Mouse (Mus musculus) lung, adult 2 months (tissue): ENCODE data around the gene Myo1g. TPM values are rescaled to one million over a fixed set of nuclear protein-coding genes. Genes with fewer than 3 reads are reported as not detected.

ENCODE experiments used
- DNase-seq: peaks from one replicate; pipeline ENCODE4 v3.0.0; 2022
- H3K4me1 ChIP-seq: fragments of 200-500 bp; 2 replicates; pipeline ENCODE4 v1.6.1; 2011; ENCODE audit warnings: low read length; ENCODE audit not compliant: control insufficient read depth, insufficient read depth
- H3K4me3 ChIP-seq: fragments of 200-500 bp; replicated peaks from 2 replicates; pipeline ENCODE3; 2011; ENCODE audit warnings: low read depth, mild to moderate bottlenecking, control low read depth, low read length; ENCODE audit errors: extremely low read depth
- CTCF ChIP-seq: fragments of 200-500 bp; IDR thresholded peaks from 2 replicates; pipeline ENCODE4 v1.5.1; 2011; ENCODE audit warnings: mild to moderate bottlenecking, low read length, control low read depth; ENCODE audit not compliant: insufficient read depth
- POLR2A ChIP-seq: fragments of 200-500 bp; IDR thresholded peaks from 2 replicates; pipeline ENCODE4 v1.6.1; 2011; ENCODE audit warnings: low read depth, mild to moderate bottlenecking, control low read depth, low read length, borderline replicate concordance; ENCODE audit errors: extremely low read depth
- WGBS: fragments of 180-500 bp; shearing (Covaris S2); methylation state at CpG from one replicate; pipeline ENCODE4 v1.1.7; 2018; 5-methylcytosine and 5-hydroxymethylcytosine counted together
- polyA plus RNA-seq: library from polyadenylated mRNA; depleted of rRNA; stranded (reverse); fragments of >200 nt; gene quantifications from 2 replicates; pipeline ENCODE4 v1.2.3, GENCODE M21; 2012

The Myo1g gene
- polyA plus RNA-seq, 1 experiment: 52.3 TPM

DNA sequence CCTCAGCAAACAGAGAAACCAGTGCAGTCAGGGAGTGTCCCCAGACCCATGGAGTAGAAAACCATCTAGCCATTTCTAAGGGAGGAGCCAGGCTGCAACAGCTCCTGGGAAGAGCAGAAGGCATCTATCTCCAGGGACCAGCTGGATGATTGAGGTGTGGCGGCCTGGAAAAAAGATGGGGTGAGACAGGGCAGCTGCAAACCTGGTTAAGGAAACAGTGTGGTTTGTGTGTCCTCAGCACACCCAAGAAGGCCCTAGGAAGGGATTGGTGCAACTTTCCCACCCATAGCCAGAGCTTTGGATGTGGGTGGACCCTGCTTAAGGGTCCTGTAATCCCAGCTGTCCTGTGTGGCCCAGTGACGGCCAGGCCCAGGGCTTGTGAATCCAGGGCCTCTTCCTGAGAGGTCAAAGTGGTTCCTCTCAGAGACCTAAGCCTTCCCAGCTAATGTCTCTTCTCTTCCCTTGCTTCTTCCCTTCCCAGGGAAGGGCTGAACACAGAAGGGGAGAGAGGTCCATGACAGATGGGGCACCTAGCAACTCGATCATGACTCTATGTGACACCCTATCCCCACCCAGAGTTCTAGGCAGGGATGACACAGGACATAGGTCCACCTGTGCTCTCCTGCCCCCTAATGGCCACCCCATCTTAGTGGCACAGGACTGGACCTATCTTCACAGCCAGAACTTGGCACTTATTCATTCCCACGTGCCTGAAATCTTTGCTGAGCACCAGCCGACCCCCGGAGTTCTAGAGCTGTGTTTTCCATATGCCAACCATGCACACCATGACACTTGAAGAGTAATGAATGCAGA, 30.9 kb downstream of the Myo1g start:
- 33% methylated on average over 6 of the region's 6 CpGs for WGBS
- DNase-seq: peak; percentile 34
- no peaks in the 10 kb centered on the region for H3K4me1 ChIP-seq
- TF ChIP-seq CTCF (peak; percentile 76), POLR2A (no peak)
- no peak overlapping the region for H3K4me3 ChIP-seq

DNA sequence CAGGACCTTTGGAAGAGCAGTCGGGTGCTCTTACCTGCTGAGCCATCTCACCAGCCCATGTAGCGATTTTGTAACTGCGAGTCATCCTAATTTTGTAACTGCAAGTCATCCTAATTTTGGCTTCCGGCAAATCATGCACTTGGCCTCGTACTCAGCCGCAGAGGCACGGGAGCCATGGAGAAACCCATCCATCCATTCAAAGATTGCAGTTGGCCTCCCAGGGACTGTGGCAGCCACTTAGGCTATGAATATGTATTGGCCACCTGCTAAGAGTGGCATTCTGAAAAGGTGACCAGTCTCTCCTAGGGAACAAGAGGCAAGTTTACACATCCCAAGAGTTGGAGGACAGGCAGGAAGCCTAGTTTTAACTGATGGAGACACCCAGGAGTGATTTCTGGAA, 31.5 kb downstream of the Myo1g start:
- DNase-seq: no peak
- TF ChIP-seq CTCF (no peak), POLR2A (no peak)
- Histone ChIP-seq H3K4me3 (no peak overlapping the region), H3K4me1 (no peaks in the 10 kb centered on the region)
- WGBS: 89% methylated on average over 7 of the region's 7 CpGs

DNA sequence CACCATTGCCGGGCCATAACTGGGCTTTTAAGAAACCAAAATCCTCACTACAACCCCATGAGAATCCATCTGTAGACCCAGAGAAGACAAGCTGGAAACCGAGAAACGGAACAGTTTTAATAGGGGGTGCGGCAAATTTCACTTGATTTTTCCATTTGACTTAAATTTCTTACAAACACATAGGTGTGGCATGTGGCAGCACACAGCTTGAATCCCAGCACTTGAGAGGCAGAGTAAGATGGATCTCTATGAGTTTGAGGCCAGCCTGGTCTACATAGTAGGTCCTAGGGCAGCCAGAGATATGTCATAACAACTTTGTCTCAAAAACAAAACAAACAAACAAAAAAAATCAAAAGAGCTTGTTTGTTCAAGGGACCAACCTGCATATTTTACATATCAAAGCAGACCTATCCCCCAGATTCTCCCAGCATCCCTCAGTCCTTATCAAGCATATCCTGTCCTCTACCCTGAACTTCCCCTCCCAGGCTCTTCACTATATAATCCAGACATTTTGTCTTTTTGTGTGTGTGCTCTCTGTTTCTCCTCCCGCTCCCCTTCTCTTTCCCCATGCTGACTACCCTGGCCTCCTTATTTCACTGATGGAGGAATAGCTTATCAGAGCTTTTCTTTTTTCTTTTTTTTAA, 32.6 kb downstream of the Myo1g start:
- TF ChIP-seq CTCF: no peak
- TF ChIP-seq POLR2A: no peak
- no peaks in the 10 kb centered on the region for H3K4me1 ChIP-seq
- no peak for DNase-seq
- 98% methylated on average over 5 of the region's 5 CpGs for WGBS
- H3K4me3 ChIP-seq: no peak overlapping the region

DNA sequence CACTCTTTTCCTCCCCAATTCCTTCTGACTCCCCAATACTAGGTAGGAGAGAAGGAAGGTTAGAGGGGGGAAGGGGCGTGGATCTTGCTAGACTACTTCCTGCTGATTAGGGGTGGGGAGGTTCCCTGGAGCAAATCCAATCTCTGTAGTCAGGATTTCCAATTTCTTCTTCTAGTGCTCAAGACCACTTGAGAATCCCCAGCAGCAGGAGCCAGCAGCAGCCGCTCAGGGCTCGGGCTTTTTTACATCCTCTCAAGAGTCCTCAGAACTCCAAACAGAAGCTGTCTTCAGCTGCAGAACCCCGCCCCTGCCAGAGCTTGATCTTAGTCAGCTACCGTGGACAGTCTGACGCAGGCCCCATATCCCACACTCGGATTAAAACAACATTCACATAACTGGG, 33.3 kb downstream of the Myo1g start:
- Histone ChIP-seq H3K4me3 (no peak overlapping the region), H3K4me1 (no peaks in the 10 kb centered on the region)
- DNase-seq: no peak
- 30% methylated on average over 7 of the region's 7 CpGs for WGBS
- TF ChIP-seq CTCF (no peak), POLR2A (no peak)

GRCm38 (mm10) chr11:6486916-6487315, 33.8 kb downstream of the Myo1g start:
- WGBS: 70% methylated on average over 6 of the region's 6 CpGs
- no peaks in the 10 kb centered on the region for H3K4me1 ChIP-seq
- TF ChIP-seq CTCF (no peak), POLR2A (no peak)
- DNase-seq: no peak
- no peak overlapping the region for H3K4me3 ChIP-seq

- TF ChIP-seq CTCF (no peak), POLR2A (no peak)
- Histone ChIP-seq H3K4me1 (no peaks in the 10 kb centered on the region), H3K4me3 (no peak overlapping the region)
- WGBS: 42% methylated on average over 3 of the region's 3 CpGs
- no peak for DNase-seq
These were observed 36.4 kb downstream of the Myo1g start for GRCm38 (mm10) chr11:6484244-6484959.

- H3K4me1 ChIP-seq: no peaks in the 10 kb centered on the region
- no peak overlapping the region for H3K4me3 ChIP-seq
- no peak for TF ChIP-seq POLR2A
- no peak for TF ChIP-seq CTCF
- DNase-seq: no peak
- WGBS: 92% methylated on average over 2 of the region's 2 CpGs
These were observed 37.7 kb downstream of the Myo1g start for GRCm38 (mm10) chr11:6483103-6483502.

GRCm38 (mm10) chr11:6481669-6482185, 39.0 kb downstream of the Myo1g start:
- TF ChIP-seq POLR2A: no peak
- TF ChIP-seq CTCF: no peak
- no peaks in the 10 kb centered on the region for H3K4me1 ChIP-seq
- DNase-seq: no peak
- no peak overlapping the region for H3K4me3 ChIP-seq
- WGBS: 59% methylated on average over 6 of the region's 6 CpGs

- no peak for DNase-seq
- Histone ChIP-seq H3K4me1 (no peaks in the 10 kb centered on the region), H3K4me3 (no peak overlapping the region)
- TF ChIP-seq CTCF: no peak
- no peak for TF ChIP-seq POLR2A
- WGBS: 74% methylated on average over 13 of the region's 13 CpGs
These were observed 39.9 kb downstream of the Myo1g start for GRCm38 (mm10) chr11:6480681-6481405.

DNA sequence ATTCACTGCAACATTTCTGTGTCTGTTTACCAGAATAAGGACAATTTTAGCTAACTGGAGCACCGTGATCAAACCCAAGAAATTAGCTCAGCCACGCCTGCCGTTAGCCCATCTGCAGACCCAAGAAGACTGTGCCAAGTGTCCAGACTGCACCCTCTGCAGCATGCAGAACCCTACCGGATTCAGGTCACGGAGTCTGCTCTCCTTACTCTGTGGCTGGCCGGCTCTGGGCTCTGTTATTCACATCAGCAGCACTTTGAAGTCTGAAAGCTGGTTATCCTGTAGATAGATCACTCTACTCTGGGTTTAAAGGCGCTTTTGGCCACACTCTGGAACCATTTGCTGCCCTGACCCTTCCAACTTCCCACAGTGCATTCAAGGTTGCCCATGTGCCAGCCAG, 40.6 kb downstream of the Myo1g start:
- no peak for DNase-seq
- TF ChIP-seq POLR2A (no peak), CTCF (no peak)
- 70% methylated on average over 7 of the region's 7 CpGs for WGBS
- H3K4me1 ChIP-seq: no peaks in the 10 kb centered on the region
- H3K4me3 ChIP-seq: no peak overlapping the region
